Mouse (Mus musculus) lung, postnatal 0 days (tissue): Measurements from ENCODE around the gene Vcl.

Experiments used
- CTCF ChIP-seq: IDR thresholded peaks from 2 replicates; pipeline ENCODE4 v1.5.1; 2016; ENCODE audit warnings: antibody characterized with exemption, mild to moderate bottlenecking
- EP300 ChIP-seq: IDR thresholded peaks from 2 replicates; pipeline ENCODE4 v1.6.1; 2016; ENCODE audit warnings: antibody characterized with exemption, mild to moderate bottlenecking, control low read depth

DNA sequence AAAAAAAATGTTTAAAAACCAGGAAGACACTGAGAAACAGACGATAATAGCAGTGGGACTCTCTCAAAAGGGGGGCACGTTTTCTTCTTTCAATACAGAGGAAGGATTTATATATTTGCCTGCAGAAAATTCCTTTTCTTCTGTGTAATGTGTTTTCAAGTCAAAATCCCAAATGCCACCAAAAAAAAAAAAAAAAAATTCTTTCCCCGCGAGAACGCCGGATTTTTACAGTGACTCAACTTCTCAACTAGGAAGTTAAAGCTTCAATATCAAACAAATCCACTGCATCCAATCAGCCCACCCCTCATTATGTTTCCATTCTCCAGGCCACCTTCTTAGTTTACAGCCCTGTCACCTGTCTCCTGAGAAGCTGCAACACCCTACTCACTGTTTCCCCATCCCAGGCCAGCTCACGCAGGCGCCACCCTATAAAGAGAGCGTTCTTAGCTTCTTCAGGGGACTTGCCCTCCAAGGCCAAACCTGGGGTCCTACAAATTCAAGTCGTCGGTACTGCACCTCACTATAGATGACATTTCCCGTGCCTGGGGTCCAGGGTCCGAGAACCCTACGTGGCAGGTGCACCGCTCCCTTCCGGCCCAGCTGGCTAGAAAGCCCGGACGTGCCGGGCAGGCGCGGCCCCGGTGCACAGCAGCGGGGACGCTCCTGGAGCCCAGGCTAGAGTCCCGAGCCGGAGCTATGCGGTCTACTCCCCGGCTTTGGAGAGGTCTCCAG, 122.3 kb downstream of the Vcl start:
- TF ChIP-seq EP300 (no peak), CTCF (no peak)
